Mouse (Mus musculus) gastrocnemius, adult 2 months (tissue): Measurements from ENCODE around the gene Acin1. TPM values are rescaled to one million over a fixed set of nuclear protein-coding genes. Genes with fewer than 3 reads are reported as not detected.

Experiments used
- DNase-seq: peaks from one replicate; pipeline ENCODE4 v3.0.0; 2022
- H3K27ac ChIP-seq: fragments of 200-600 bp; 2 replicates; pipeline ENCODE4 v1.8.1; 2022; ENCODE audit warnings: mild to moderate bottlenecking
- H3K4me3 ChIP-seq: fragments of 200-600 bp; 2 replicates; pipeline ENCODE4 v1.8.1; 2022; ENCODE audit warnings: mild to moderate bottlenecking, moderate library complexity
- CTCF ChIP-seq: fragments of 200-600 bp; IDR thresholded peaks from 2 replicates; pipeline ENCODE4 v1.8.1; 2022; ENCODE audit warnings: antibody characterized with exemption, mild to moderate bottlenecking, moderate library complexity
- intact Hi-C: fragments of 180-260 bp; cut with DNase I; formaldehyde crosslinking; loops from one replicate; pipeline ENCODE4 v1.15.1; 2025
- total RNA-seq, 2 experiments: library from RNA; stranded (reverse); gene quantifications; 2 replicates each; pipeline ENCODE4 v1.2.3; 2021

Gene Acin1
- total RNA-seq, 2 experiments from 2014 or later: 75.5 to 81.7 TPM

DNA sequence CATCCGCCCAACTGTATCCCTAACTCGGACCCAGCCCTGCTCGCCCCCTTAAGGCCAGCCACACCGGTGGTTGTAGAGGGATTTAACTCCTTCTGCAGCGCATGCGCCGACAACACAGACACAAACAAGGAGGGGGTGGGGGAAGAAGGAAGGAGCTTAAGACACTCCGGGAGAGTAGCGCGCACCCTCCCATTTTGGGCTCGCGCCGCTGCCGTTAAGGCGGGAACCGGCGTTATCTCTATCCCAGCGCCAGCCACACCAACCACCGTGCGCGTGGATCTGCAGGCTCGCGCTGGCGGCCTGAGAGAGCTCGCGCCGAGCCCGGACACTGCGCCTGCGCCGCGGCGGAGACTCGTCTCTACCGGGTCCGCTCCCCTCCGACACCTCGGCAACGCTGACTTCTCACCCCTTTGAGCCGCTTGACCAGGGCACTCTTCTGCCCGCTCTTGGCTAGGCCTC is 639 bp downstream of the Acin1 start, which contains the start of gene 1700123O20Rik:
1700123O20Rik (plus strand) TSS at position 154 of the 459 bp plus-strand sequence.
- Histone ChIP-seq H3K27ac (peak within 1 kb of the TSS; percentile 98), H3K4me3 (peak within 1 kb of the TSS; percentile 70)
- TF ChIP-seq CTCF: peak; percentile 21; the same call in 1 of the 2 replicates
- no peak for DNase-seq
- intact Hi-C loops: loop anchor here (5.0 kb wide), 1 partner anchor 34 kb away; no protein-coding TSS in a partner anchor

DNA sequence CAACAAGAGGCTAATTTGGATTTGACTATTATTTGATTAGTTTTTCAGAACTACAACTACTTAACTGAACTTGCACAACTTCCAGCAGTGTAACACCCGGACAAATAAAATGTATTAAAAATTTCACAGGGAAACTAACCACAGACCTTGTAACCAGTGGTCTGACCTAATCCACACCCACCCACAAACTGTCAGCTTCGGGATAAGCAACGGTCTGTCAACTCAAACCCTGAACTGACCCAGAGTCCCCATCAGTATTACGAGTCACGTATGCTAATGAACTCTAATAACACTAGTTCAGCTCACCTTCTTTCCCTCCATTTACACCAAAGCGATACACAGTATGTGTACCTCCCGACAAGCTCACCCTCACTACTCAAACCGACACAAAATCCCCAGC is 1.3 kb downstream of the Acin1 start:
- H3K27ac ChIP-seq: peak overlapping the region; percentile 98
- intact Hi-C loops: loop anchor here (5.0 kb wide), 1 partner anchor 33 kb away; no protein-coding TSS in a partner anchor
- peak overlapping the region; percentile 70 for H3K4me3 ChIP-seq
- no peak for DNase-seq
- no peak for TF ChIP-seq CTCF

DNA sequence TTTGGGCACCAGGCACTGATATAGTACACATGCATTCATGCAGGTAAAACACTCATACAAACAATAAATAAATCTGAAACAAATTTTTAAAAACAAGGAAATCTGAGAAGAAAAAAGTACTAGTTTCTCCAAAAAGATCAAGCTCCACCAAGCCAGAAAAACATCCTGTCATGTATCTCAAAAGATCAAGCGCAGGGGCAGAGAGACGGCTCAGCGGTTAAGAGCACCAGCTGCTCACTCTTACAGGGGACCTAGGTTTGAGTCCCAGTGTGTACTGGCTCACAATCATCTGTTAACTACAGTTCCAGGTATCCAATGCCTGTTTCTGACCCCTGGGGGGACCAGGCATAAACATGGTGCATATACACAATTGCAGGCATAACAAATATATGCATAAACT is 4.3 kb downstream of the Acin1 start:
- intact Hi-C loops: no loop called here
- Histone ChIP-seq H3K27ac (no peak overlapping the region), H3K4me3 (no peak overlapping the region)
- TF ChIP-seq CTCF: no peak
- DNase-seq: no peak

DNA sequence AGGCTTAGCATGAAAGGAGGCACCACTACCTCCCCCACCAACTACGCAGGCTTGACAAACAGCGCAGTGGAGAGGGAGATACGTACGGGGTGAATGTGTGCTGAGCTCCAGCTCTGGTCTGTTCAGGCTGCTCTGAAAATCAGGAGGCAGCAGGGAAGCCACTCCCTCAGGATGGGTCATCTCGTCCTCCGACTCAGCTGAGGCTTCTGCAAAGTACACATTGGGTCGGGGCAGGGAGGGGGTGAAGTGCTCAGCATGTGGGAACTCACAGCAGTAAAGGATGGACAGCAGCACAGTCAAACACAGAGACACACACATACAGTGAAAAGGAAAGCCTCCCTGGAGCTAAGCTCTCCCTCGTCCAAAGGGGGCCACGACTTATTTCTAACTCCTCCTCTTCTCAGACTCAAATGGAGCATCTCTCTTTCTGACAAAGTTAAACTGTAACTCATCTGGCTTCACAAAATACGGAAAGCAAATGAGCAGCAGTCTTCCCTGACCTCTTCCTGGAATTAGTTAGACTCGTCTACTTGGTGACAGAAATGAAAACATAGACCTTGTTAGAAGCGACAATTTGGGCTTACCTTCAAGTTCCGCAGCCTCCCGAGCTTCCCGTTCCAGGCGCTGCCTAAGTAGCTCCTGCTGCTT is 8.0 kb downstream of the Acin1 start:
- Histone ChIP-seq H3K27ac (no peak overlapping the region), H3K4me3 (no peak overlapping the region)
- intact Hi-C loops: no loop called here
- DNase-seq: no peak
- no peak for TF ChIP-seq CTCF

DNA sequence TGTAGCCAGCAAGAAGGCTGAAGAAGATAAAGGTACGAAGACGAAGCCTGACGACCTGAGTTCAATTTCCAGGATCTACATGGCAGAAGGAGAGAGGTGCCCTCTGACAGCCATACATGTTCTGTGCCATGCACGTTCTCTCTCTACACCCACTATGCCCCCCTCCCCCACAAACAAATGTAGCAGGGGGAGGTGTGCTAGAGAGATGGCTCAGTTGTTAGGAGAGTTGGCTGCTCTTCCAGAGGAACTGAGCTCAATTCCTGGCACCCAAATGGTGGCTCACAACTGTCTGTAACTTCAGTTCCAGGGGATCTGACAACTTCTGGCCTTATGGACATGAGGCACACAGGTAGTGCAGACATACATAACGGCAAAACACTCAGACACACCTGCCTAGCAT is 10.4 kb downstream of the Acin1 start:
- Histone ChIP-seq H3K4me3 (no peak overlapping the region), H3K27ac (no peak overlapping the region)
- no peak for DNase-seq
- TF ChIP-seq CTCF: no peak
- intact Hi-C loops: no loop called here

DNA sequence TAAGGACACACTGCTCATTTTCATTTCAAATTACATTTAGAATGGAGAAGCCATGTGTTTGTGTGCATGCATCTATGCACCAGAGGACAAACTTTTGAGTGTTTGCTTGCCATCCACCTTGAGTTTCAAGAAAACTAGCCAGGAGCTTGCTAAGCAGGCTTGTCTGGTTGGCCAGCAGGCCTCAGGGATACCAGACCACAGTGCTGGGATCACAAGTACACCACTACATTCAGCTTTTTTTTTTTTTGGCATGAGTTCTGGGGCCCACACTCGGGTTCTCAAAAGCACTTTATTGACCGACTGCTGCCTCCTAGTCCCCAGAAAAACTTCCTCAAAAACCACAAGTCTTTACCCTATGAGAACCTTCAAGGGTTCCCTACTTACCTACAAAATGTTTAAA is 12.4 kb downstream of the Acin1 start:
- Histone ChIP-seq H3K4me3 (no peak overlapping the region), H3K27ac (peak overlapping the region; percentile 46; the same call in 1 of the 2 replicates)
- intact Hi-C loops: no loop called here
- TF ChIP-seq CTCF: no peak
- DNase-seq: no peak

DNA sequence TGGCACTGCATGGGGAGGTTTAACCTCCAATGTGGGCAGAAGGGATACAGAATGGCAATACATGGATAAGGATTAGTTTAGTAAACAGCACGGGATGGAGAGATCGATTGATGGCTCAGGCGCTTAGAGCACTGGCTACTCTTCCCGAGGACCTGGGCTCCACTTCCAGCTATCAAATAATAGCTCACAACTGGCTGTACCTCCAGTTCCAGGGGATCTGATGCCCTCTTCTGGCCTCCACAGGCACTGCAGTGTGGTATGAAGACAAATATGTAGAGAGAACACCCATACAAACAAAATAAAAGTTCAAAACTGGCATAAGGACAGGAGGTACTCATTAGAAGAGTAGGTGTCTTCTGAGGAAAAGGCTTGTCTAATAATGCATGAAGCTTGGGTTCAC is 17.4 kb downstream of the Acin1 start:
- peak; percentile 84 for TF ChIP-seq CTCF
- Histone ChIP-seq H3K4me3 (no peak overlapping the region), H3K27ac (no peak overlapping the region)
- peak; percentile 70 for DNase-seq
- intact Hi-C loops: loop anchor here (2.0 kb wide), 1 partner anchor 19 kb away; no protein-coding TSS in a partner anchor

DNA sequence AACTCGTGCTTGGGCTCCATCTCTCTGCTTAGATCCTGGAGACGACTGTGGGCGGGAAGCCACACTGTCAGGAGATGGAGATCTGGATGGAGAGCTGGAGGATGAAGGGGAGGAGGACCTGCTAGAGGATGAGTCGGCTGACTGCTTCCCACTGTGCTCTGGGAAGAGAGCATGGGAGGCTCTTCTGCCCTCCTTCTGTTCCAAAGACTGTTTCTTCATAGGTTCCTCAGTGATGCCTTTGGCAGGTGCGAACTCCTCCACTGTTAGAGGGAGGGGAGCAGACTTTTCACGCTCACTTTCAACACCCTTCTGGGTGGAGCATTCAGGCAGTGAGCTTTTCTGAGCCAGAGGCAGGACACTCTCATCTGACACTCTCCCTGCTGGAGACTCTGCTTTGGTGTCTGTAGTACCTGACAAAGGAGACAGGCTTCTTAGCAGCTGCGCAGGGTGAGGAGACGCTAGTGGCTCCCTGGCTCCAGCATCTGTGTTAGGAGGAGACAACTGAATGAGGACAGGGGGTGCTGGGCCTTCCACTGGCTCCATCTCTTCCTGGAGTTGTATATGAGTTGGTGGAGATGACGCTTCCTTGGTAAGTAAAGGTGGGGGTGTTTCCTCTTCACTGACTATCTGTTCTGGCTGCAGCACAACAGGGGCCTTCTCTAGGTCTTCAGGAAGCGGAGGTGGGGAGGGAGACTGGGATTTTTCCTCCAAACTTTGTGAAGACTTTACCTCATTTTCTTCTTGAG is 22.1 kb downstream of the Acin1 start:
- H3K27ac ChIP-seq: no peak overlapping the region
- intact Hi-C loops: no loop called here
- no peak overlapping the region for H3K4me3 ChIP-seq
- no peak for TF ChIP-seq CTCF
- DNase-seq: no peak

DNA sequence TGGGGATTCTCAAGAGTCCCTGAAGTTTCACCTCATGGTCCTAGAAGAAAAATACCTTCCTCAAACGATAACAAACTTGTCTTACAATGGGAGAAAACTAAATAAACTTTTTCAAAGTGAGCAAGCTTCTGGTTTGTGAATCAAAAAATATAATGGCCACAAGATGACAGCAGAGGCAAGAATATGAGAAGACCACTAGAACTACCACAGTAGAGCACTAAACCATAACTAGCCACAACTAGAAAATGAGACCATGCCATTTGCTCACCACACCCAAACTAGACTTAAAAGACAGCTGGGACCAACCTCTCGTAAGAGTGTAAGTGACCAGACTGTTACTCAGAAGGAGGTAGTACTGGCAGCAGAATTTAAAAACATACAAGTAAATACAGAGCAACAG is 26.7 kb downstream of the Acin1 start:
- H3K27ac ChIP-seq: no peak overlapping the region
- DNase-seq: no peak
- peak; percentile 55 for TF ChIP-seq CTCF
- intact Hi-C loops: no loop called here
- no peak overlapping the region for H3K4me3 ChIP-seq

DNA sequence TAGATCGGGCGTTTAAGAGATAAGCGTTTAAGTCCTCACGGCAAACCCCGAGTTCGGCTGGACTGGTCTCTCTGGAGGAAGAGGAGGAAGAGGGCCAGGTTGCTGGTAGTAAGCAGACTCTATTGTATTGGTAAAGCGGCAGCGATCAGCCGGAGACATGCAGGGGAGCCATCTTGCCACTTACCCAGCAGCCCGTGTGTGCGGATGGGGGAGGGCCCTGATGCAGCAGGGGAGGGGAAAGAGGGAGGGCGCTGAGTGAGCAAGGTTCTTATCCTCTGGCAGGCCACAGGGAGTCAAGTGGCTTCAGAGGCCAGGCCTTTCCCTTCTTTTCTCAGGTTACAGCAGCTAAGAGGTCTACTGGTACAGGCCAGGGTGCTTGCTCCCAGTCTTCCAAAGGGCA is 33.2 kb downstream of the Acin1 start:
- TF ChIP-seq CTCF: no peak
- H3K27ac ChIP-seq: peak overlapping the region; percentile 87
- DNase-seq: peak; percentile 91
- intact Hi-C loops: loop anchor here (5.0 kb wide), 1 partner anchor 34 kb away; the partner anchor contains the start of genes 1700123O20Rik and Acin1
- peak overlapping the region; percentile 90 for H3K4me3 ChIP-seq

DNA sequence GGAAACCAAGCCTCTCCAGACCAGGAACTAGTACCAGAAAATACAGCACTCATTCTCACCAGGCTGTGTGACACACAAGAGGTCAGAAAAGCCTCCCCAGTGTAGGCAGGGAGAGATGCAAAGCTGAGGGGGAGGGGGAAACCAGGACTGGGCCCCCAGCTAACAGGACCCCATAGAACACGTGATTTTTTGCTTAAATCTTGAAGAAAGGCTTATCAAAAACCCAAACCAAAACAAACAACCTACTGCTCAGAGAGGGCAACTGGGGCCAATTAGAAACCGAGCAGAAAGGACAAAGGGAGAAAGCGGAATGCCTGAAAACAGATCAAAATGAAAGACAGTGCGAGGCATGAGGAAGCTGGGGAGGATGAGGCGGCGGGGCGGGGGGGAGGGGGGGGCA is 33.9 kb downstream of the Acin1 start:
- DNase-seq: no peak
- no peak for TF ChIP-seq CTCF
- H3K27ac ChIP-seq: peak overlapping the region; percentile 87

DNA sequence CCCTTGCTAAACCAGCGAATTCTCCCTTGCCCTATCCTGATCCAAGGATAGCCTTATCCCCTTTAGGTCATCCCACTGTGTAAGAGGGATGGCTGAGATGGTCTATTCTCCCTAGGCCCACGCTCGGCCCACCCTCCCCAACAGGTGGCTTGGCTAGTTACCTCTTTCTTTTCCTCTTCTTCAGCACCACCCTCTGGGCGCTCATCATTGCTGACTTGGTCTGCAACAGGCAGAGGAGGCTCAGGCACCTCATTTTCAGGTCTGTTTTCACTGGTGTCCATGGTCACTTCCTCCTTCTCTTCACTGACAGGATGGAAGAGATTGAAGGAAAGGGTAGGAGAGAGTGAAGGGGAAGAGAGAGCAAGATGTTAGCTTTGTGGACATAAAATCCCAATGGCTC is 35.2 kb downstream of the Acin1 start:
- H3K4me3 ChIP-seq: no peak overlapping the region
- intact Hi-C loops: loop anchor here (2.0 to 5.0 kb wide), 3 partner anchors 17 to 49 kb away; partner anchors contain the start of genes 1700123O20Rik and Acin1
- no peak for TF ChIP-seq CTCF
- H3K27ac ChIP-seq: peak overlapping the region; percentile 24; the same call in 1 of the 2 replicates
- DNase-seq: no peak

More for the DNA sequence above, 33.9 kb downstream of the Acin1 start:
- peak overlapping the region; percentile 90 for H3K4me3 ChIP-seq
- intact Hi-C loops: loop anchor here (5.0 kb wide), 1 partner anchor 35 kb away; the partner anchor contains the start of genes 1700123O20Rik and Acin1
